Mouse (Mus musculus): ENCODE data around the gene Mthfd2. TPM values are rescaled to one million over a fixed set of nuclear protein-coding genes. Genes with fewer than 3 reads are reported as not detected.

Gene Mthfd2
- polyA plus RNA-seq, 1 experiment from 2014 or later, result 45.7 TPM

- 86% methylated on average over 9 of the region's 9 CpGs for WGBS
- no peak overlapping the region for H3K4me3 ChIP-seq (ENCODE audit: low read depth, low read length)
- peaks cover 3% of the 10 kb centered on the region for H3K36me3 ChIP-seq (ENCODE audit: control insufficient read depth, insufficient read depth, low read length)
Observed at GRCm38 (mm10) chr6:83354856-83355781, 29.4 kb upstream of the Mthfd2 start.

GRCm38 (mm10) chr6:83352666-83353410 lies 27.1 kb upstream of the Mthfd2 start:
- no peaks in the 10 kb centered on the region; the same call in none of the 2 replicates for H3K36me3 ChIP-seq (ENCODE audit: control insufficient read depth, insufficient read depth, low read length)
- no peak for DNase-seq (ENCODE audit: low spot score)
- H3K4me2 ChIP-seq (ENCODE audit: low read depth), result no peak overlapping the region
- peaks cover 6% of the 10 kb centered on the region for H3K4me1 ChIP-seq (ENCODE audit: control insufficient read depth, insufficient read depth, low read length)
- ATAC-seq (ENCODE audit: insufficient read depth, low FRiP score, low TSS enrichment), result no peak
- H3K27me3 ChIP-seq (ENCODE audit: control insufficient read depth, insufficient read depth, low read length), result no peaks in the 10 kb centered on the region
- H3K27ac ChIP-seq (ENCODE audit: low read depth, low read length), result no peak overlapping the region
- H3K9me3 ChIP-seq (ENCODE audit: control insufficient read depth, low read length), result no peaks in the 10 kb centered on the region
- WGBS, result 95% methylated on average over 24 of the region's 24 CpGs
- no peak overlapping the region for H3K4me3 ChIP-seq (ENCODE audit: low read depth, low read length)
- no peak overlapping the region; the same call in 1 of the 2 replicates for H3K9ac ChIP-seq (ENCODE audit: low read length)

More at GRCm38 (mm10) chr6:83354856-83355781, 29.4 kb upstream of the Mthfd2 start:
- H3K9me3 ChIP-seq (ENCODE audit: control insufficient read depth, low read length), result no peaks in the 10 kb centered on the region
- no peak overlapping the region for H3K27ac ChIP-seq (ENCODE audit: low read depth, low read length)
- H3K4me1 ChIP-seq (ENCODE audit: control insufficient read depth, insufficient read depth, low read length), result no peaks in the 10 kb centered on the region; the same call in 1 of the 2 replicates
- no peak for ATAC-seq (ENCODE audit: insufficient read depth, low FRiP score, low TSS enrichment)
- no peaks in the 10 kb centered on the region for H3K27me3 ChIP-seq (ENCODE audit: control insufficient read depth, insufficient read depth, low read length)
- no peak overlapping the region for H3K9ac ChIP-seq (ENCODE audit: low read length)
- DNase-seq (ENCODE audit: low spot score), result no peak
- H3K4me2 ChIP-seq (ENCODE audit: low read depth), result no peak overlapping the region

- Histone ChIP-seq H3K4me3 (ENCODE audit: low read depth, low read length) (no peak overlapping the region), H3K4me1 (ENCODE audit: control insufficient read depth, insufficient read depth, low read length) (peaks cover 6% of the 10 kb centered on the region), H3K9ac (ENCODE audit: low read length) (no peak overlapping the region), H3K9me3 (ENCODE audit: control insufficient read depth, low read length) (no peaks in the 10 kb centered on the region), H3K27ac (ENCODE audit: low read depth, low read length) (peak overlapping the region; percentile 23; the same call in 1 of the 2 replicates), H3K4me2 (ENCODE audit: low read depth) (no peak overlapping the region), H3K27me3 (ENCODE audit: control insufficient read depth, insufficient read depth, low read length) (no peaks in the 10 kb centered on the region), H3K36me3 (ENCODE audit: control insufficient read depth, insufficient read depth, low read length) (no peaks in the 10 kb centered on the region; the same call in 1 of the 2 replicates)
- DNase-seq (ENCODE audit: low spot score) (no peak), ATAC-seq (ENCODE audit: insufficient read depth, low FRiP score, low TSS enrichment) (no peak)
- 82% methylated on average over 7 of the region's 7 CpGs for WGBS
Observed at GRCm38 (mm10) chr6:83351490-83352160, 25.9 kb upstream of the Mthfd2 start.

GRCm38 (mm10) chr6:83350851-83351405 lies 25.2 kb upstream of the Mthfd2 start:
- no peak for ATAC-seq (ENCODE audit: insufficient read depth, low FRiP score, low TSS enrichment)
- no peaks in the 10 kb centered on the region; the same call in 1 of the 2 replicates for H3K36me3 ChIP-seq (ENCODE audit: control insufficient read depth, insufficient read depth, low read length)
- H3K27me3 ChIP-seq (ENCODE audit: control insufficient read depth, insufficient read depth, low read length), result no peaks in the 10 kb centered on the region
- no peak overlapping the region for H3K4me3 ChIP-seq (ENCODE audit: low read depth, low read length)
- H3K9ac ChIP-seq (ENCODE audit: low read length), result no peak overlapping the region
- whole genome bisulfite sequencing, result 91% methylated on average over 16 of the region's 16 CpGs
- no peak overlapping the region for H3K4me2 ChIP-seq (ENCODE audit: low read depth)
- H3K4me1 ChIP-seq (ENCODE audit: control insufficient read depth, insufficient read depth, low read length), result peaks cover 6% of the 10 kb centered on the region
- no peak overlapping the region for H3K27ac ChIP-seq (ENCODE audit: low read depth, low read length)
- no peaks in the 10 kb centered on the region for H3K9me3 ChIP-seq (ENCODE audit: control insufficient read depth, low read length)
- no peak for DNase-seq (ENCODE audit: low spot score)

- WGBS, result 82% methylated on average over 7 of the region's 7 CpGs
Observed at GRCm38 (mm10) chr6:83350172-83350571, 24.5 kb upstream of the Mthfd2 start.

GRCm38 (mm10) chr6:83349274-83349958 lies 23.7 kb upstream of the Mthfd2 start:
- Histone ChIP-seq H3K9me3 (ENCODE audit: control insufficient read depth, low read length) (no peaks in the 10 kb centered on the region), H3K27ac (ENCODE audit: low read depth, low read length) (no peak overlapping the region), H3K27me3 (ENCODE audit: control insufficient read depth, insufficient read depth, low read length) (no peaks in the 10 kb centered on the region), H3K9ac (ENCODE audit: low read length) (peak overlapping the region; percentile 96), H3K36me3 (ENCODE audit: control insufficient read depth, insufficient read depth, low read length) (no peaks in the 10 kb centered on the region), H3K4me2 (ENCODE audit: low read depth) (peak overlapping the region; percentile 65), H3K4me1 (ENCODE audit: control insufficient read depth, insufficient read depth, low read length) (peaks cover 6% of the 10 kb centered on the region), H3K4me3 (ENCODE audit: low read depth, low read length) (peak overlapping the region; percentile 85)
- peak; percentile 89 for DNase-seq (ENCODE audit: low spot score)
- WGBS, result under 1% methylated on average over 52 of the region's 53 CpGs
- peak; percentile 98 for ATAC-seq (ENCODE audit: insufficient read depth, low FRiP score, low TSS enrichment)

More at GRCm38 (mm10) chr6:83350172-83350571, 24.5 kb upstream of the Mthfd2 start:
- Histone ChIP-seq H3K4me2 (ENCODE audit: low read depth) (peak overlapping the region; percentile 65), H3K36me3 (ENCODE audit: control insufficient read depth, insufficient read depth, low read length) (no peaks in the 10 kb centered on the region; the same call in 1 of the 2 replicates), H3K4me1 (ENCODE audit: control insufficient read depth, insufficient read depth, low read length) (peaks cover 6% of the 10 kb centered on the region), H3K9me3 (ENCODE audit: control insufficient read depth, low read length) (no peaks in the 10 kb centered on the region), H3K4me3 (ENCODE audit: low read depth, low read length) (peak overlapping the region; percentile 85), H3K27ac (ENCODE audit: low read depth, low read length) (0 out of 2 replicates have a peak overlapping the region, but pooled peaks have one; percentile 8), H3K9ac (ENCODE audit: low read length) (peak overlapping the region; percentile 96), H3K27me3 (ENCODE audit: control insufficient read depth, insufficient read depth, low read length) (no peaks in the 10 kb centered on the region)
- no peak for DNase-seq (ENCODE audit: low spot score)
- ATAC-seq (ENCODE audit: insufficient read depth, low FRiP score, low TSS enrichment), result no peak

- H3K4me3 ChIP-seq (ENCODE audit: low read depth, low read length), result peak within 1 kb of the TSS; percentile 85
- no peak; the same call in 1 of the 2 replicates for ATAC-seq (ENCODE audit: insufficient read depth, low FRiP score, low TSS enrichment)
- H3K36me3 ChIP-seq (ENCODE audit: control insufficient read depth, insufficient read depth, low read length), result no peaks in the 10 kb centered on the region
- peak within 1 kb of the TSS; percentile 65 for H3K4me2 ChIP-seq (ENCODE audit: low read depth)
- 32% methylated on average over 6 of the region's 6 CpGs for WGBS
- peaks cover 6% of the 10 kb centered on the region for H3K4me1 ChIP-seq (ENCODE audit: control insufficient read depth, insufficient read depth, low read length)
- no peaks in the 10 kb centered on the region for H3K27me3 ChIP-seq (ENCODE audit: control insufficient read depth, insufficient read depth, low read length)
- peak within 1 kb of the TSS; percentile 96 for H3K9ac ChIP-seq (ENCODE audit: low read length)
- DNase-seq (ENCODE audit: low spot score), result no peak
- H3K27ac ChIP-seq (ENCODE audit: low read depth, low read length), result no peak within 1 kb of the TSS
- H3K9me3 ChIP-seq (ENCODE audit: control insufficient read depth, low read length), result no peaks in the 10 kb centered on the region
Observed at GRCm38 (mm10) chr6:83348873-83349272, 23.2 kb upstream of the Mthfd2 start, which contains the start of gene Bola3. Gene Bola3 (plus strand): TSS chr6:83349147.
